Mouse (Mus musculus) G1E-ER4 (cell line): Measurements from ENCODE around the gene Macrod2. TPM values are rescaled to one million over a fixed set of nuclear protein-coding genes. Genes with fewer than 3 reads are reported as not detected.

Experiments used
- GATA1 ChIP-seq: IDR thresholded peaks from one replicate; pipeline ENCODE4 v1.8.0; 2012; ENCODE audit warnings: low read length, inconsistent platforms
- polyA plus RNA-seq: library from polyadenylated mRNA; stranded (reverse); fragments of >175 nt; gene quantifications from 2 replicates; pipeline ENCODE4 v1.2.3, GENCODE M21; 2012

Macrod2 gene
- polyA plus RNA-seq, 1 experiment, result not detected

DNA sequence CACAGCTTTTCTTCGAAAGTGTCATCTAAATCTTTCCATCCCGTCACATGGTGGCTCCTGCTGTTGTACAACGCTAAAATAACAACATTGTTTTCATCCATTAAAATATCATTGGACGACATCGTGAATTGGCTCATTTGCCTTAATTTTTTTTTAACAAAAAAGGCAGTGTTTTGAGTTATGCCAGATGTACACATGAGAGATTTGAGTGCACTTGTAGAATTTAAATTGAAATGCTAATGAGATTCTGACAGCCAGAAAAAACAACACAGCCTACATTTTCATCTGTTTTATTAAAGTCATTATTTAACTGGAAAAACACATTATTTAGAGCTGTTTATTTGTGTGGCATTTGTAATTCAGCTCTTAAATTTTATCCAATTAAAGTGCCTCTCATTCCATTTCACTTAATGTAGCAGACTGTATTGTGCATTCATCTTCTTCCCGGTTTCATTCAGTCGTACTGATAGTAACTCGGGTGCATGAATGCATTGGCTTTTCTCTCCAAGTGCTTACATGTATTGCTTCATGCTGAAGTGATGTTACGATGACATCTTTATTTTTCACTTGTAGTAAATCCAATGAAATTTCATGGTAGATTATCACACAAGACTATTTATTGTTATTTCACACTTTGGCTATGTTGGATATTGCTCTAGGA lies 137.9 kb downstream of the Macrod2 start:
- no peak for TF ChIP-seq GATA1

DNA sequence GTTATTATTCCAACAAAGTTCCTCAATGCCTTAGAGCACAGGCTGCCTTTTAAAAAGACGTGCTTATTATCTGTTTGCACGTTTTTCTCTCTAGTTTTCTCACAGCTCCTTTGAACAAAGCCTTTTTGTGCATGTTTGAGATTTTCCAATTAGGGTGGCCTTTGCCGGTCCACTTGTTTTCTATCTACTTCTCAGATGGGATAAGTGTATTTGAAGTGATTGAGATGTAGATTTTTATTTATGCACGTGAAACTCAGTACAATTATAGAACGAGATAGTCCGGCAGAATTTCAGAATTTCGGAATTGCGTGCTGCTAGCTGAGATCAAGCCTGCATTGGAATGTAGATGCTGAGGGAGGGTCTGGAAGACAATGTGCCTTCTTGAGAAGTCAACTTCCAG lies 138.5 kb downstream of the Macrod2 start:
- no peak for TF ChIP-seq GATA1

DNA sequence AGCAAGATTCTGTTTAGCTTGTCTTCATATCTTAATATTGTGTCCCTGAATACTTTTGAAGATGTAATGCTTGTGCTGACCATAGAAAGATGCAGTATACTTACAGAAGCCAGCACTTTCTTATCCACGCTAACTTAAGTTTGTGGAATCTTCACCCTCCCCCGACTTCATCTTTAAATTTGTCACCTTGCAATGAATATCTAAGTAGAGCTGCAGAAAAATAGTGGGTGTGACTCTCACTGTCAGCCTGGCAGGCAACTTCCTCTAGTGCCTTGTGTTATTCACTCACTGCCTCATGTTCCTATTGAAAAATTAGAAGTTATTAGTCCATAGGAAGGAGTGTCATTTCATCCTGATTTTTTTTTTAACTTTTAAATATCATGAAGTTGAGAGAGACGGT lies 139.5 kb downstream of the Macrod2 start:
- TF ChIP-seq GATA1, result no peak

DNA sequence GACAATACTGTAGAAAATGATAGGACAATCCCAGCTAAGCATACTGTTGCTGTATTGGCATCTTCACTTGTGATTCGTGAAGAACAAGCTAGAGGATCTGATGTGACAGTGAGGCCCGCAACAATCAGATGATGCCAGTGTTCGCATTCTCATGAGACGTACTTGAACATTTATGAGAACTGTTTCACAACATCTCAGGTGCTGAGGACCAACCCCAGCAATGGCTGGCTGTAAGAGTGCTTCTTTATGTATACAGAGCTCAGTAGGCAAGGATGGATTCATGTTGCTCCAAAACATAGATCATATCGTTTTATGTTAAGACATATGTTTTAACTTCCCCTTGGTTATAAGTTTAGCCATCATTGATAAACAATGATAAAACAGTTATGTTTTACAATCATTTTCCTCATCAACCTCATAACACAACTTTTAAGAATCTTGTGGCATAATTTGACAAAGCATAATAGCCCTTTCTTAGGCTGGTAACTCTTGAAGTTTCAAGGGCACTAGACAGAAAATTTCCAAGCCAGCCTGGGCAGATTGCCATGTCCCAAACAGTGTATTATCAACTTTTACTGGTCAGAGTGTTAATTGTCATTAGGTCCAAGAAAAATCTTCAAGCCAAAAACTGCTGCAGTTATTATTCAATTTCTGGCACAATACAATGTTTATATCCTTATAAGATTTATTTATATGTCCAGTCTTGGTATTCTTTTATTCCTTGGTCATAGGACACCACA lies 140.9 kb downstream of the Macrod2 start:
- no peak for TF ChIP-seq GATA1

DNA sequence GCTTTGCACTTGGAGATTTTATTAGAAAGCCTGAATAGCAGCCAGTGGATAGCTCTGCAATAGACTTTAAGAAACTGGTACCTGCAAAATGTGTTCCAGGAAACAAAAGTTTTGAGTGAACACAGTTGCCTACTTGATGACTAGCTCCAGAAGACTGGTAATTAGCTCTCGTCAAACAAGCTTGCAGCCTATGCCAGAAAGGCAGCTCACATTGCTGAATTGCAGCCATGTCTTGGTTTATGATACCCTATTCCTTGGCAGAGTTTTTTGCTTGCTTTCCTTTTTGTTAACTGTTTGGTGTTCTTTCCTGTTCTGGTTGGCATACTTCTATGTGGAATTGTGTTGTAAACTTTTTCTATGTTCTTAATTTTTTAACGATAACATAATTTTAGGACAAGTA lies 154.2 kb downstream of the Macrod2 start:
- no peak for TF ChIP-seq GATA1

DNA sequence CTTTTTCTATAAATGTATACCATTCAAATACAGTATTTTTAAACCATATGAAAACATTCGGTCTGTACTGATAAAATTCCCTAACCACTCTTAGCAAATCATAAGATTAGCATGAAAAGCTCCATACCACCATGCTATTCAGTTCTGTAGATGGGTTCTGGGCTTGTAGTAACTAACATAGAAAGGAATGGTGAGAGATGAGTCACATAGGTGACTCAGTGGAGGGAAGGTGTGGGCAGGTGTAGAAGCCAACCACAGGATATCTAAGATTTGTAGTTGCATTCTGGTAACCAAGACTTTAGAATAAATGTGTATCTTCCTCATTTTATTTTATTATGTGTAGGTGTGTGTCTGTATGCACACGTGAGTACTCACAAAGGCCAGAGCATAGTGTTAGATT lies 166.3 kb downstream of the Macrod2 start:
- TF ChIP-seq GATA1, result no peak

DNA sequence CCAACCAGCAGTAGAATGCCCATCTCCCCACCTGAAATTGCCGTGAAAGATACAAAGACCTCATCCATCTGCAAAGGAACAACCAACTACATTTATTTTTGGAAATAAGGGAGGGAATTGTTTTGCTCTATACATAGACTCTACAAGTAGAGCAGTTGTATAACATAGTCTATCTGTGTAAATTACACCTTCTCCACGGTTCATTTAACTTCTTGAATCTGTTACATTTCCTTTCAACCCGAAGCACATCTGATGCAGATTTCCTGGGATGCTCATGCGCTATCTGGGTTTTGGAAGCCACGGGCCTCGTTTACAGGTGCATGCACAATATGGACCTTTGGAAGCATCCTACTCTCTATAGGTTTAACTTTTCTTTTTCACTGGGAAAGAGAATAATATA lies 175.8 kb downstream of the Macrod2 start:
- TF ChIP-seq GATA1, result no peak

DNA sequence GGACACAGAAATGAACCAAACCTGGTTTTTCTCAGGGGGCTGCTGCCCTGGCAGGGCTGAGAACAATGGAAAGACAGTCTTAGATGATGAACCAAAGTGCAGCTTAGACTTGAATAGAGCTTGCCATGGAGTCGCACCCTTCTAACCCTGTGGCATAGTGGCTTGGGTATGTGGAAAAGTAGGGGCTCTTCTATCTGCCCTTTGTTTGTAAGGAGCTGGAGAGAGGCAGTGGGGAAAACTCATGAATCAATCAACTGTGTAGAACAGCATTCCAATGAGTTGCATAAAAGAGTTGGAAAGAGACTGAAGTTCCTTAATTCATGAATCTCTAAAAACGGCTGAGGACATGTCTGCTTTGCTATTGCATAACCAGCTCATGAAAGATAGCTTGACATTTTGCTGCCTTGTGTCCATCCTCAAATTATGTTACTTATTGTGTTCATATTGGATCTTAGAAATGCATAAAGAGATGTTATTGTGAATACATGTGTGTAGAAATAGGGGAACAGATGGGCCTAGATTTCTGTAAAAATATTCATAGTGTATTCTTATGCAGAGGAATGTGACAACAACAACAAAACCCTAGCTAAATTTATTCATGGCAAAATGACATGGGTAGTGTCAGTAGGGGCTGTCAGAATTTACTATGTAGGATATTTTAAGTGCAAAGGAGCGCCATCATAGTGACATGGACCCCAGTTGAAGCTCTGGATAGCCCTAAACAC lies 197.6 kb downstream of the Macrod2 start:
- TF ChIP-seq GATA1, result no peak

DNA sequence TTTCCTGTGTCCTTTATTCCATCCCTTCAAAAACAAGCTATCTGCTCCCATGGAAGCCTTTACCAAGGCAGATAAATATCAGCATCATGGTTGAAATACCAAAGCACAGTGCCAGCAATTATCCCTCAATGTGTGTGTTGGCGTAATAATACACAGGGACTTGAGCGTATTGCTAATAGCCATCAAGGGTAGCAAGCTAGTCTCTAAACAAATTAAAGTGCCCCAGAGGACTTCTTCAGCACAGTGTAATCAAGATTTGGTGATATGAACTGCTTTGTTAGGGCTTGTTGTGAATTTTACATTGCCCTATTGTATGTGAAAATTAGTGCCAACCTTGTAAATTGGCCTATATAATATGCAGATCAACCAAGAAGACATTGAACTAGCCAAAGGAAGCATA lies 201.8 kb downstream of the Macrod2 start:
- no peak for TF ChIP-seq GATA1

DNA sequence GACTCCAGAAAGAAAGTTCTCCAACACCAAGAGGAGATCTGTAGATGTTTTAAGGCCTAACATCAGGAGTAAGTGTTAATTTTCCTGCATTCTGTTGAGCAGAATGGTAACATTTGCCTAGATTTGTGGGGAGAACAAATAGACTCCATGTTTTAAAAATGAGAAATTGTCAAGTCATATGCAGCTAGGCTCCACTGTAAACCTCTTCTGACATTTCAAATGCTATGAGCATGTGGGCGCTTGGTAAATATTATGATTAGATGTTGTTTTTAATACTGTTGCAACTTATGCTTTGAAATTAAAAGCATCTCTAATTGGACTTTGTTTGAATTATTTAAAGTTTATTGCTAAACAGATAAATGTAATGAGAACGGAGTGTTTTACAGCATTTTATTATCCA lies 220.3 kb downstream of the Macrod2 start:
- no peak for TF ChIP-seq GATA1

DNA sequence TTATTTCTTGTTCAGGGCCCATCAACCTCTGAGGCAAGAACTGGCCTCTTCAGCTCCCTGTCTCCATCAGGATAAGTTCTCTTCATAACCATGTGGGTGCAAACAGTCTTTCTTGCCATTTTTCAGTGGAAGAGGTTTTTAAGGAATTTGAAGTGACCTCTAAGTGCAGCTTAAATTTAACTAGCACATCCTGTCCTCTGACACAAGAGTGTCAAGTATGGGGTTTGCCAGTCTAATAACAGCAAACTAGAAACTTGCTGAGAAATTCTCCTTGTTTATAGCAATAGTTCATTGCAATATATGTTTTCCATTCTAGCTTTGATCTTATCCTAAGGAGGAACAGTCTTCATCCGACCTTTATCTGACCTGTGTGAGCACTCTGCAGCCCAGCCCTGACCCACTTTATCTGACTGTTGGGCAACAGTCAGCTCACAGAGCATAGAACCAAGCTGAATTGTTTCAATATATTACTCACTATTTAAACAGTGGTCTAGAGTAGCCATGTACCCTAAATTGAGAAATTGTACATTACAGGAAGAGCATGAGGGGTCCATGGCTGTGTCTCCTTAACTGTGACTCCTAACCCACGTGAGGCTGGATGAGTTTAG lies 226.7 kb downstream of the Macrod2 start:
- TF ChIP-seq GATA1, result no peak

DNA sequence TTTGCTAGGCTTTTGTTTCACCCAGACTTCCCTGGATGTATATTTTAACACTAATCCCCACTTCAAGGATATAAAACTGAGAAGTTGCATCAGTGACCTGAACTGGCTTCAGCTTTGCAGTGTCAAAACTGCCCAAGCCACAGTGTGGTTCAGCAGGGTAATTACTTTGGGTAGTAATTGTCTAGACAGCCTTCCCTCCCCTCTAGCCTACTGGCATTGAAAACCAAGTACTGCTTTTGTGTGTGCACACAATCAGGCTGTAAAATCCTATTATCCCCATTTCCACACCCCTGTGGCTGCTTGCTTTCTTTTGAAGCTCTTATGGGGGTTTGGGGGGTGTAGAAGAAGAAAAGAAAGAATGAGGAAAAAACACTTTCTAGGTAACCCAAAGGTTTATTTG lies 258.4 kb downstream of the Macrod2 start:
- no peak for TF ChIP-seq GATA1

DNA sequence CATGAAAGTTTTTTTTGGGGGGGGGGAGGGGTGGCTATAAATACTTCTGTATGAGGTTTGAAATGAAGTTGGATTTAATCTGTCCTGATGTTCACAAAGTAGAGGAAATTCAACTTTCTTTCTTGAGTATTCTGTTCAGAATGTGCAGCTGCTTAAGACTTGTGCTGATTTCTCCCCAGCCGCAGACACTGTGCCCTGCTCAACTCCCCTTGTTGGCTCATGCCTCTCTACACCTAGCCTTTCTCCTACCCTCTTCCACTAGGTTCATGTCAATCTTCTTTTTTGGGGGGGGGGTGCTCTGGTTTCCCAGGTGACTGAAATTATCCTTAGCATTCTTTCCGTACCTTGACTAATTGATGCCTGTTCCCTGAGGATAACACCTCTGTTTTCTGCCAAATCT lies 258.9 kb downstream of the Macrod2 start:
- TF ChIP-seq GATA1, result no peak

DNA sequence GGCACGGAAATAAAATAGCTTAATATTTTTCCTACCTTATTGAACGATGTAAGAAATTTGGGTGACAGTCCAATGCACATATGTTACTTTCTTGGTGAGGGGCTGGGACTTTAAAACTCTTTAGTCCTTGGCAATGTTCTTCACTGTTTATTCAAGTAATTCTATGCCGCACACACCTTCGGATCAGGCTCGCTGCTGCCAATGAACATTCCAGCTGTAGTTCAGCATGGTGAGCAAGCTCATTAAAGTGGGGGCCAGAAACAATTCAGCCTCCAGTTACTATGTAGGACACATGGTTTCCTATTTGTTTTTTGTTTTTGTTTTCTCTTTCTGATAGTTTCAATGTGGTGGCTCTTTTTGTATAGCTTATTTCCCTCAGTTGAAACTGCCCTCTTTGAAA lies 267.6 kb downstream of the Macrod2 start:
- no peak for TF ChIP-seq GATA1

DNA sequence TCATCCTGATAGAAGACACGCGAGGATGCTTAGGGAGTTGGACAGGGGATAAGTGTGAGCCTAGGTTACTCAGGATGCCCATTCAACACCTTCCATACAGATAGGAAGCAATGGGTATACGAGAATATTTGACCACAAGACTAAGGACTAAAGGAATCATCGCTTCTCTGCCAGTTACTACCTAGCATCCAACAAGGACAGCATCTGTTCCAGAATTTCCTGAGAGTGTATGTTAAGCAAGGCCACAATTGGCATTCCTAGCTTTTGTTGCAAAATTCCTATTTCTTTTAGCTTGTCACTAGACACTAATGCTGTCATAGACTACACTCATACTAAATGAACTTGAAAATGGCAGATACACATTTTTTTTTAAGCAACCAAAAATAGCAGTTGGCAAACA lies 269.3 kb downstream of the Macrod2 start:
- no peak for TF ChIP-seq GATA1

DNA sequence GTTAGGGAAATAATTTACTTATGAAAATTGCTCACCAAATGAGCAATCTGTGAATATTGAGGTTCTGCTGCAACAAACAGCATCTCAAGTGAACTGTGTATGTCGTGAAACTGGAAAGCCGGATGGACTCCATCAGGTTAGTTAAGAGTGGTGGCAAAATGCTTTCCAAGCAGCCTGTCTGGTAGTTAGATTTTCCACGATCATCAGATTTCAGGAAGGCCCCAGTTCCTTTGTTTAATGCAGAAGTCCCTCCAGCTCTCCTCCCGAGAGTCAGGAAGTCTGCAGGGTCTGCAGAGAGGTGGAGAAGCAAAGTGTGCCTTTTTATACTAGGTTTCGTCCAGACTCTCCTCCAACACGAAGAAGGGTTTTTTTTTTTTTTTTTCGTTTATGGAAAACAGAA lies 271.7 kb downstream of the Macrod2 start:
- TF ChIP-seq GATA1, result no peak
